Mouse (Mus musculus): ENCODE results near the gene Elf4.

GRCm38 (mm10) chrX:48409611-48410387 lies 53.1 kb downstream of the Elf4 start:
- no peak for TF ChIP-seq TAL1 (IDR thresholded peaks at IDR 0.05; ENCODE audit: low read length)
- no peak for TF ChIP-seq GATA1 (IDR thresholded peaks at IDR 0.05; ENCODE audit: low read length)
